Mouse (Mus musculus): Measurements from ENCODE around the gene Trim16. TPM values are rescaled to one million over a fixed set of nuclear protein-coding genes. Genes with fewer than 3 reads are reported as not detected.
A peak's percentile ranks its signal among the peaks of the same experiment; 100 is the strongest.

Trim16 gene
- polyA plus RNA-seq, 1 experiment from 2014 or later = 3.1 TPM

GRCm38 (mm10) chr11:62846961-62847654, 27.1 kb downstream of the Trim16 start, which contains the start of gene Fbxw10:
Gene Fbxw10 (plus strand): TSS chr11:62847069.
- Histone ChIP-seq H3K27me3 (replicated peaks; ENCODE audit: control insufficient read depth, insufficient read depth, low read length) (no peaks in the 10 kb centered on the region), H3K4me1 (replicated peaks; ENCODE audit: control insufficient read depth, insufficient read depth, low read length) (peaks cover 3% of the 10 kb centered on the region; the same call in 1 of the 2 replicates), H3K4me2 (peak within 1 kb of the TSS; percentile 26), H3K4me3 (ENCODE audit: low read depth, low read length) (no peak within 1 kb of the TSS; the same call in 1 of the 2 replicates), H3K36me3 (ENCODE audit: control insufficient read depth, insufficient read depth, low read length) (no peaks in the 10 kb centered on the region), H3K9ac (ENCODE audit: low read depth, low read length) (no peak within 1 kb of the TSS), H3K9me3 (ENCODE audit: control insufficient read depth, low read length) (no peaks in the 10 kb centered on the region), H3K27ac (ENCODE audit: low read depth, low read length) (no peak within 1 kb of the TSS)
- ATAC-seq (replicated peaks; ENCODE audit: low FRiP score) (no peak), DNase-seq (ENCODE audit: low spot score) (no peak)
- 40% methylated on average over 12 of the region's 12 CpGs for WGBS

GRCm38 (mm10) chr11:62847655-62848191, 27.7 kb downstream of the Trim16 start:
- H3K27me3 ChIP-seq (replicated peaks; ENCODE audit: control insufficient read depth, insufficient read depth, low read length) = no peaks in the 10 kb centered on the region
- H3K36me3 ChIP-seq (ENCODE audit: control insufficient read depth, insufficient read depth, low read length) = no peaks in the 10 kb centered on the region
- H3K27ac ChIP-seq (ENCODE audit: low read depth, low read length) = no peak overlapping the region
- ATAC-seq (replicated peaks; ENCODE audit: low FRiP score) (no peak), DNase-seq (ENCODE audit: low spot score) (no peak)
- H3K4me2 ChIP-seq = no peak overlapping the region
- no peaks in the 10 kb centered on the region for H3K9me3 ChIP-seq (ENCODE audit: control insufficient read depth, low read length)
- WGBS = 58% methylated on average over 4 of the region's 4 CpGs
- H3K4me3 ChIP-seq (ENCODE audit: low read depth, low read length) = no peak overlapping the region
- H3K9ac ChIP-seq (ENCODE audit: low read depth, low read length) = no peak overlapping the region
- peaks cover 3% of the 10 kb centered on the region; the same call in 1 of the 2 replicates for H3K4me1 ChIP-seq (replicated peaks; ENCODE audit: control insufficient read depth, insufficient read depth, low read length)

- Histone ChIP-seq H3K36me3 (ENCODE audit: control insufficient read depth, insufficient read depth, low read length) (no peaks in the 10 kb centered on the region), H3K4me1 (replicated peaks; ENCODE audit: control insufficient read depth, insufficient read depth, low read length) (peaks cover 7% of the 10 kb centered on the region), H3K4me2 (no peak overlapping the region), H3K9me3 (ENCODE audit: control insufficient read depth, low read length) (no peaks in the 10 kb centered on the region), H3K27me3 (replicated peaks; ENCODE audit: control insufficient read depth, insufficient read depth, low read length) (no peaks in the 10 kb centered on the region), H3K4me3 (ENCODE audit: low read depth, low read length) (no peak overlapping the region), H3K27ac (ENCODE audit: low read depth, low read length) (no peak overlapping the region), H3K9ac (ENCODE audit: low read depth, low read length) (no peak overlapping the region)
- ATAC-seq (replicated peaks; ENCODE audit: low FRiP score) (no peak), DNase-seq (ENCODE audit: low spot score) (no peak)
- WGBS = 58% methylated on average over 2 of the region's 2 CpGs
Observed at GRCm38 (mm10) chr11:62848301-62848700, 28.3 kb downstream of the Trim16 start.

- H3K36me3 ChIP-seq (ENCODE audit: control insufficient read depth, insufficient read depth, low read length) = no peaks in the 10 kb centered on the region
- DNase-seq (ENCODE audit: low spot score) = no peak
- no peak overlapping the region for H3K9ac ChIP-seq (ENCODE audit: low read depth, low read length)
- no peak overlapping the region for H3K4me3 ChIP-seq (ENCODE audit: low read depth, low read length)
- no peak overlapping the region for H3K4me2 ChIP-seq
- no peak for ATAC-seq (replicated peaks; ENCODE audit: low FRiP score)
- no peaks in the 10 kb centered on the region for H3K9me3 ChIP-seq (ENCODE audit: control insufficient read depth, low read length)
- H3K27ac ChIP-seq (ENCODE audit: low read depth, low read length) = no peak overlapping the region
- 83% methylated on average over 1 of the region's 1 CpGs for WGBS
- H3K4me1 ChIP-seq (replicated peaks; ENCODE audit: control insufficient read depth, insufficient read depth, low read length) = peaks cover 8% of the 10 kb centered on the region
- no peaks in the 10 kb centered on the region for H3K27me3 ChIP-seq (replicated peaks; ENCODE audit: control insufficient read depth, insufficient read depth, low read length)
Observed at GRCm38 (mm10) chr11:62851199-62851598, 31.2 kb downstream of the Trim16 start.

GRCm38 (mm10) chr11:62853334-62853733, 33.3 kb downstream of the Trim16 start:
- no peak for DNase-seq (ENCODE audit: low spot score)
- 67% methylated on average over 6 of the region's 6 CpGs for WGBS
- Histone ChIP-seq H3K27ac (ENCODE audit: low read depth, low read length) (no peak overlapping the region), H3K9me3 (ENCODE audit: control insufficient read depth, low read length) (no peaks in the 10 kb centered on the region), H3K36me3 (ENCODE audit: control insufficient read depth, insufficient read depth, low read length) (no peaks in the 10 kb centered on the region), H3K4me1 (replicated peaks; ENCODE audit: control insufficient read depth, insufficient read depth, low read length) (peaks cover 8% of the 10 kb centered on the region), H3K9ac (ENCODE audit: low read depth, low read length) (no peak overlapping the region), H3K4me2 (no peak overlapping the region), H3K27me3 (replicated peaks; ENCODE audit: control insufficient read depth, insufficient read depth, low read length) (no peaks in the 10 kb centered on the region; the same call in 1 of the 2 replicates), H3K4me3 (ENCODE audit: low read depth, low read length) (no peak overlapping the region)
- ATAC-seq (replicated peaks; ENCODE audit: low FRiP score) = peak; percentile 85

GRCm38 (mm10) chr11:62865562-62865961, 45.5 kb downstream of the Trim16 start:
- H3K9ac ChIP-seq (ENCODE audit: low read depth, low read length) = no peak overlapping the region
- H3K4me2 ChIP-seq = no peak overlapping the region
- H3K36me3 ChIP-seq (ENCODE audit: control insufficient read depth, insufficient read depth, low read length) = no peaks in the 10 kb centered on the region
- 66% methylated on average over 4 of the region's 4 CpGs for WGBS
- ATAC-seq (replicated peaks; ENCODE audit: low FRiP score) (no peak), DNase-seq (ENCODE audit: low spot score) (no peak)
- no peak overlapping the region for H3K4me3 ChIP-seq (ENCODE audit: low read depth, low read length)
- H3K27me3 ChIP-seq (replicated peaks; ENCODE audit: control insufficient read depth, insufficient read depth, low read length) = no peaks in the 10 kb centered on the region
- no peaks in the 10 kb centered on the region for H3K4me1 ChIP-seq (replicated peaks; ENCODE audit: control insufficient read depth, insufficient read depth, low read length)
- no peaks in the 10 kb centered on the region for H3K9me3 ChIP-seq (ENCODE audit: control insufficient read depth, low read length)
- H3K27ac ChIP-seq (ENCODE audit: low read depth, low read length) = no peak overlapping the region

- Histone ChIP-seq H3K4me2 (no peak overlapping the region), H3K9me3 (ENCODE audit: control insufficient read depth, low read length) (no peaks in the 10 kb centered on the region), H3K9ac (ENCODE audit: low read depth, low read length) (no peak overlapping the region), H3K27ac (ENCODE audit: low read depth, low read length) (no peak overlapping the region), H3K36me3 (ENCODE audit: control insufficient read depth, insufficient read depth, low read length) (no peaks in the 10 kb centered on the region), H3K4me3 (ENCODE audit: low read depth, low read length) (no peak overlapping the region), H3K27me3 (replicated peaks; ENCODE audit: control insufficient read depth, insufficient read depth, low read length) (no peaks in the 10 kb centered on the region), H3K4me1 (replicated peaks; ENCODE audit: control insufficient read depth, insufficient read depth, low read length) (no peaks in the 10 kb centered on the region)
- ATAC-seq (replicated peaks; ENCODE audit: low FRiP score) (no peak), DNase-seq (ENCODE audit: low spot score) (no peak)
- WGBS = 71% methylated on average over 7 of the region's 7 CpGs
Observed at GRCm38 (mm10) chr11:62866685-62867084, 46.7 kb downstream of the Trim16 start.

GRCm38 (mm10) chr11:62869201-62869600, 49.2 kb downstream of the Trim16 start:
- DNase-seq (ENCODE audit: low spot score) = no peak
- ATAC-seq (replicated peaks; ENCODE audit: low FRiP score) = no peak
- Histone ChIP-seq H3K4me2 (no peak overlapping the region), H3K27ac (ENCODE audit: low read depth, low read length) (no peak overlapping the region), H3K4me3 (ENCODE audit: low read depth, low read length) (no peak overlapping the region), H3K9ac (ENCODE audit: low read depth, low read length) (no peak overlapping the region), H3K27me3 (replicated peaks; ENCODE audit: control insufficient read depth, insufficient read depth, low read length) (no peaks in the 10 kb centered on the region), H3K9me3 (ENCODE audit: control insufficient read depth, low read length) (no peaks in the 10 kb centered on the region), H3K4me1 (replicated peaks; ENCODE audit: control insufficient read depth, insufficient read depth, low read length) (no peaks in the 10 kb centered on the region), H3K36me3 (ENCODE audit: control insufficient read depth, insufficient read depth, low read length) (no peaks in the 10 kb centered on the region)
- WGBS = 77% methylated on average over 5 of the region's 5 CpGs

Data from liver, embryonic 11.5 days (tissue).